Comparison of ENCODE assay signal across 9 mouse cellular contexts in genomic region chr11:60478121-60478520, GRCm38 (mm10). TPM values are rescaled to one million over a fixed set of nuclear protein-coding genes. Genes with fewer than 3 reads are reported as not detected.
DNase-seq lines count a peak whose midpoint lies in the region; ATAC-seq and TF ChIP-seq lines count a peak whose summit lies in the region.
"Had no signal": no experiment of that assay in that cellular context is flagged by ENCODE, and none has a peak within 500 bp of the region (broad histone marks: within the 10 kb centered on the region; RNA-seq: fewer than 3 reads in every experiment).

No protein-coding gene starts in this region.

- no peaks in the 10 kb centered on the region for H3K36me3 ChIP-seq in heart, embryonic 13.5 days
- H3K36me3 ChIP-seq in ES-Bruce4 (ENCODE audit: control insufficient read depth, insufficient read depth, low read length, poor library complexity, severe bottlenecking): no peaks in the 10 kb centered on the region
- no peaks in the 10 kb centered on the region for H3K36me3 ChIP-seq in embryonic facial prominence, embryonic 11.5 days (replicated peaks; ENCODE audit: control insufficient read depth, insufficient read depth, low read depth, low read length)

- no peaks in the 10 kb centered on the region; the same call in 1 of the 2 replicates for H3K4me1 ChIP-seq in heart, embryonic 13.5 days
- H3K4me1 ChIP-seq in ES-Bruce4 (ENCODE audit: control insufficient read depth, insufficient read depth, low read length): no peaks in the 10 kb centered on the region
- H3K4me1 ChIP-seq in embryonic facial prominence, embryonic 11.5 days (ENCODE audit: control insufficient read depth, insufficient read depth, low read length): no peaks in the 10 kb centered on the region

- no peak for TF ChIP-seq CTCF in ES-Bruce4 (IDR thresholded peaks at IDR 0.05; ENCODE audit: low read depth, low read length)

- H3K9me3 ChIP-seq in heart, embryonic 13.5 days: no peaks in the 10 kb centered on the region
- no peaks in the 10 kb centered on the region for H3K9me3 ChIP-seq in ES-Bruce4 (replicated peaks; ENCODE audit: control insufficient read depth, insufficient read depth, low read length, poor library complexity, severe bottlenecking)
- no peaks in the 10 kb centered on the region for H3K9me3 ChIP-seq in embryonic facial prominence, embryonic 11.5 days (replicated peaks; ENCODE audit: control insufficient read depth, low read length)

- H3K4me2 ChIP-seq in heart, embryonic 13.5 days: peak overlapping the region; percentile 62
- H3K4me2 ChIP-seq in embryonic facial prominence, embryonic 11.5 days (ENCODE audit: low read depth, low read length): no peak overlapping the region

- intact Hi-C loops in heart, postnatal 10 days (cut with DNase I): no loop called here

- WGBS in heart, embryonic 13.5 days: 8% methylated on average over 17 of the region's 17 CpGs
- 24% methylated on average over 17 of the region's 17 CpGs for WGBS in embryonic facial prominence, embryonic 11.5 days

- H3K4me3 ChIP-seq in heart, embryonic 13.5 days: peak overlapping the region; percentile 31
- H3K4me3 ChIP-seq in ES-Bruce4 (ENCODE audit: low read depth, low read length): peak overlapping the region; percentile 50
- H3K4me3 ChIP-seq in embryonic facial prominence, embryonic 11.5 days (ENCODE audit: low read depth, low read length): no peak overlapping the region
- H3K4me3 ChIP-seq: left cerebral cortex, adult 2 months had no signal

- peak; percentile 44 for TF ChIP-seq POLR2A in ES-Bruce4 (IDR thresholded peaks at IDR 0.05; ENCODE audit: insufficient read depth, low read length)

- H3K27ac ChIP-seq in heart, embryonic 13.5 days (replicated peaks): no peak overlapping the region
- H3K27ac ChIP-seq in ES-Bruce4 (ENCODE audit: insufficient read depth, low read length): no peak overlapping the region
- no peak overlapping the region for H3K27ac ChIP-seq in embryonic facial prominence, embryonic 11.5 days (replicated peaks; ENCODE audit: low read depth, low read length)
- H3K27ac ChIP-seq: left cerebral cortex, adult 2 months had no signal

- no peak for ATAC-seq in heart, embryonic 13.5 days (ENCODE audit: extremely low read depth, insufficient number of reproducible peaks, low FRiP score, low TSS enrichment)
- no peak for ATAC-seq in embryonic facial prominence, embryonic 11.5 days (replicated peaks; ENCODE audit: insufficient number of reproducible peaks, low FRiP score, low TSS enrichment, low read depth)
- no peak for ATAC-seq in granulocyte monocyte progenitor cell, adult 5-6 weeks (replicated peaks; ENCODE audit: poor library complexity, severe bottlenecking)

- peak overlapping the region; percentile 52; the same call in 1 of the 2 replicates for H3K9ac ChIP-seq in heart, embryonic 13.5 days
- peak overlapping the region; percentile 12; the same call in 1 of the 2 replicates for H3K9ac ChIP-seq in ES-Bruce4 (ENCODE audit: low read depth, poor library complexity, severe bottlenecking)
- no peak overlapping the region for H3K9ac ChIP-seq in embryonic facial prominence, embryonic 11.5 days (replicated peaks; ENCODE audit: low read length)

- no peak for TF ChIP-seq EP300 in ES-Bruce4 (IDR thresholded peaks at IDR 0.05; ENCODE audit: insufficient read depth, low read depth, low read length)

- DNase-seq in heart, postnatal 10 days: no peak
- DNase-seq in embryonic facial prominence, embryonic 11.5 days (ENCODE audit: low spot score): peak; percentile 9
- DNase-seq in lung, adult 18-20 months: peak; percentile 74 to 82
- no peak for DNase-seq in right cerebral cortex, postnatal 25 days
- DNase-seq in cerebellum, adult 11-12 months: no peak

- peaks cover 24% of the 10 kb centered on the region for H3K27me3 ChIP-seq in heart, embryonic 13.5 days (replicated peaks)
- H3K27me3 ChIP-seq in ES-Bruce4 (ENCODE audit: control insufficient read depth, insufficient read depth, low read length, poor library complexity, severe bottlenecking): no peaks in the 10 kb centered on the region
- H3K27me3 ChIP-seq in embryonic facial prominence, embryonic 11.5 days (ENCODE audit: control insufficient read depth, insufficient read depth, low read length): no peaks in the 10 kb centered on the region

RNA-seq across cellular contexts. Expression of gene Myo15, which starts 9.0 kb away (rescaled TPM):
- polyA plus RNA-seq in heart, embryonic 13.5 days (2015; fragmentation: Nextera tagmentation; extraction: Ambion mirVana): 0.03 and 0.05 TPM in 2 replicates
- total RNA-seq in heart, postnatal 10 days (2021): under 1 TPM; 0.07 TPM
- 0.37 and 0.65 TPM in 2 replicates for polyA plus RNA-seq in ES-Bruce4 (2011; ENCODE audit: insufficient read depth, insufficient read length, low read depth, missing spikeins)
- 0.24 and 0.25 TPM in 2 replicates for polyA plus RNA-seq in embryonic facial prominence, embryonic 11.5 days (2014; fragmentation: Nextera tagmentation; extraction: Ambion mirVana)
- total RNA-seq in granulocyte monocyte progenitor cell, adult 5-6 weeks (2014; fragmentation: Nextera tagmentation): not detected in 2 replicates
- total RNA-seq in granulocyte monocyte progenitor cell, adult 5-6 weeks (2017): 0.30 TPM in 1 of 2 replicates, not detected in the other

RNA-seq across cellular contexts. Expression of gene Drg2, which starts 23.7 kb away (rescaled TPM):
- 70.9 and 72.3 TPM in 2 replicates for polyA plus RNA-seq in heart, embryonic 13.5 days (2015; fragmentation: Nextera tagmentation; extraction: Ambion mirVana)
- 10 to 100 TPM; 37.8 to 41.1 TPM for total RNA-seq in heart, postnatal 10 days (2021)
- 67.4 and 69.9 TPM in 2 replicates for polyA plus RNA-seq in ES-Bruce4 (2011; ENCODE audit: insufficient read depth, insufficient read length, low read depth, missing spikeins)
- polyA plus RNA-seq in embryonic facial prominence, embryonic 11.5 days (2014; fragmentation: Nextera tagmentation; extraction: Ambion mirVana): 124 and 136 TPM in 2 replicates
- total RNA-seq in granulocyte monocyte progenitor cell, adult 5-6 weeks (2014; fragmentation: Nextera tagmentation): 49.1 and 60.9 TPM in 2 replicates
- 73.4 and 76.4 TPM in 2 replicates for total RNA-seq in granulocyte monocyte progenitor cell, adult 5-6 weeks (2017)

RNA-seq across cellular contexts. Expression of gene Alkbh5, which starts 58.1 kb away (rescaled TPM):
- 32.1 and 35.8 TPM in 2 replicates for polyA plus RNA-seq in heart, embryonic 13.5 days (2015; fragmentation: Nextera tagmentation; extraction: Ambion mirVana)
- 10 to 100 TPM; 71.1 to 73.0 TPM for total RNA-seq in heart, postnatal 10 days (2021)
- polyA plus RNA-seq in ES-Bruce4 (2011; ENCODE audit: insufficient read depth, insufficient read length, low read depth, missing spikeins): 46.6 and 52.1 TPM in 2 replicates
- polyA plus RNA-seq in embryonic facial prominence, embryonic 11.5 days (2014; fragmentation: Nextera tagmentation; extraction: Ambion mirVana): 31.4 and 31.5 TPM in 2 replicates
- total RNA-seq in granulocyte monocyte progenitor cell, adult 5-6 weeks (2014; fragmentation: Nextera tagmentation): 24.3 and 27.9 TPM in 2 replicates
- total RNA-seq in granulocyte monocyte progenitor cell, adult 5-6 weeks (2017): 24.9 and 31.7 TPM in 2 replicates

RNA-seq across cellular contexts. Expression of gene Atpaf2, which starts 59.9 kb away (rescaled TPM):
- 50.2 and 54.0 TPM in 2 replicates for polyA plus RNA-seq in heart, embryonic 13.5 days (2015; fragmentation: Nextera tagmentation; extraction: Ambion mirVana)
- 10 to 100 TPM; 43.8 to 55.5 TPM for total RNA-seq in heart, postnatal 10 days (2021)
- 22.1 and 28.2 TPM in 2 replicates for polyA plus RNA-seq in ES-Bruce4 (2011; ENCODE audit: insufficient read depth, insufficient read length, low read depth, missing spikeins)
- polyA plus RNA-seq in embryonic facial prominence, embryonic 11.5 days (2014; fragmentation: Nextera tagmentation; extraction: Ambion mirVana): 47.9 and 53.1 TPM in 2 replicates
- total RNA-seq in granulocyte monocyte progenitor cell, adult 5-6 weeks (2014; fragmentation: Nextera tagmentation): 26.8 and 31.7 TPM in 2 replicates
- total RNA-seq in granulocyte monocyte progenitor cell, adult 5-6 weeks (2017): 49.5 and 52.1 TPM in 2 replicates

Comparison
In these comparisons a context has a peak if more than half of its experiments do, and no peak if none do; other contexts are left out.
1. DNase-seq: peak in embryonic facial prominence, embryonic 11.5 days (single experiment) and lung, adult 18-20 months (2 of 2); none in heart, postnatal 10 days (0 of 2), right cerebral cortex, postnatal 25 days (single experiment) and cerebellum, adult 11-12 months (single experiment).